ENCODE assay signal across 8 mouse cellular contexts in the genomic region with DNA sequence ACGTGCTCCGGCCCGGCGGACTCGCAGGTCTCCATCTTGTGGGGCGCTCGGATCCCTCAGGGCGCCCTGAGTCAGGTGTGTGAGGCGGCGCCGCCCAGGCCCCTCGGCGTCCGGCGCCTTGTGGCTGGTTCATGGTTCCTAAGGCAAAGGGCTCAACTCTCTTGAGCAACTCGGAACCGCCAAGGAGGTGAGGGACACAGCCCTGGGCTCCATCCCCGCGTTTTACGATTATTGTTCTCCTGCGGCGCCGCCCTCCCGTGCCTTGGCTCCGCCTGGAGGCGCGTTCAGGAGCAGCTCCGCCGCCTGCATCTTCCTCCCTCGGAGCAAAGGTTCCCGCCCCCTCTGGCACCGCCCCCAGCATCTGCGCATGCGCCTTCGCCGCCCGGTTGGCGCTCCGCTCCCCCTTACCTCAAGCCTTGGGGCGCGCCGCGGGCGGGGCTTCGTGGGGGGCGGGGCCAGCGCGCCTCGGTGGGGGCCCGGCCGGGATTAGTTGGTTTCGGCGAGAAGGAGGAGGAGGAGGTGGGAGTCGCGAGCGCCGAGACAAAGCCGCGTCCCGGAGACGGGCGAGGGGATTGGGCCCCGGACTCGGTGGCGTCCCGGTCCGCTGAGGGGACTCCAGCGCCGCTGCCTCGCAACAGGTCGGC. TPM values are rescaled to one million over a fixed set of nuclear protein-coding genes. Genes with fewer than 3 reads are reported as not detected.
DNase-seq lines count a peak whose midpoint lies in the region; ATAC-seq lines count a peak whose summit lies in the region.

Trp53bp2 (plus strand) TSS at position 489 of the 644 bp plus-strand sequence.

- H3K9me3 ChIP-seq in megakaryocyte, embryonic 14.5 days = no peaks in the 10 kb centered on the region

- peak; percentile 95 for ATAC-seq in common myeloid progenitor, adult 5-6 weeks (replicated peaks; ENCODE audit: low read depth, poor library complexity, severe bottlenecking)

- no peaks in the 10 kb centered on the region for H3K36me3 ChIP-seq in megakaryocyte, embryonic 14.5 days (replicated peaks; ENCODE audit: low read length)

- peaks cover 2% of the 10 kb centered on the region for H3K27me3 ChIP-seq in megakaryocyte, embryonic 14.5 days (replicated peaks)

- peak within 1 kb of the TSS; percentile 96 for H3K4me3 ChIP-seq in megakaryocyte, embryonic 14.5 days (replicated peaks)

- DNase-seq in ZHBTc4 (ENCODE audit: low read depth, low spot score) = peak; percentile 99
- DNase-seq in gastrocnemius, adult 8-10 months (ENCODE audit: low spot score in 2 of 2) = peak; percentile 97 to 99
- DNase-seq in hindlimb bud, embryonic 11.5 days (ENCODE audit: extremely low spot score, low read depth, low spot score) = peak; percentile 74
- peak; percentile 96 for DNase-seq in left cerebral cortex, adult 8-10 months (ENCODE audit: low spot score in 2 of 2)
- DNase-seq in right cerebral cortex, postnatal 10 days (ENCODE audit: low spot score in 2 of 2) = peak; percentile 97 to 99
- peak; percentile 100 for DNase-seq in urinary bladder, postnatal 25 days (ENCODE audit: low spot score)

- peaks cover 30% of the 10 kb centered on the region for H3K4me1 ChIP-seq in megakaryocyte, embryonic 14.5 days

RNA-seq across cellular contexts. Expression of gene Trp53bp2, which starts in this region (rescaled TPM):
- 8.6 and 9.6 TPM in 2 replicates for total RNA-seq in common myeloid progenitor, adult 5-6 weeks (2017)
- total RNA-seq in gastrocnemius, adult 8-10 months (2022) = 10 to 100 TPM in 3 of 4 experiments, 1 to 10 TPM in 1; 8.2 to 11.8 (median 10.9) TPM
- 10 to 100 TPM; 23.8 to 34.0 (median 26.8) TPM for total RNA-seq in left cerebral cortex, adult 8-10 months (2022)
- 1.2 and 1.4 TPM in 2 replicates for polyA plus RNA-seq in megakaryocyte, embryonic 14.5 days (2012; ENCODE audit: insufficient read depth, low replicate concordance)

Comparison
In these comparisons a context has a peak if more than half of its experiments do, and no peak if none do; other contexts are left out.
1. Peak in every context shown above with its lines: DNase-seq, ATAC-seq and H3K4me3 ChIP-seq.